Mouse (Mus musculus) embryonic fibroblast, embryonic 13.5 days (primary cell): Measurements from ENCODE around the gene Impg1. TPM values are rescaled to one million over a fixed set of nuclear protein-coding genes. Genes with fewer than 3 reads are reported as not detected.
"Not testable (repeated sequence)": the region's sequence is repeated elsewhere in the genome, so short reads cannot be mapped to it uniquely, and the experiment has no call there.

ENCODE experiments used
- H3K27ac ChIP-seq: 2 replicates; pipeline ENCODE4 v1.5.1; 2012; ENCODE audit warnings: low read length, control low read depth, inconsistent platforms; ENCODE audit not compliant: insufficient read depth
- H3K4me1 ChIP-seq: 2 replicates; pipeline ENCODE4 v1.6.1; 2011; ENCODE audit warnings: low read length; ENCODE audit not compliant: control insufficient read depth, insufficient read depth
- H3K4me3 ChIP-seq: 2 replicates; pipeline ENCODE4 v1.5.1; 2011; ENCODE audit warnings: mild to moderate bottlenecking, control low read depth, low read length; ENCODE audit not compliant: insufficient read depth
- CTCF ChIP-seq: IDR thresholded peaks from 2 replicates; pipeline ENCODE4 v1.5.1; 2011; ENCODE audit warnings: mild to moderate bottlenecking, control low read depth, low read length, moderate library complexity, borderline replicate concordance; ENCODE audit not compliant: insufficient read depth
- POLR2A ChIP-seq: IDR thresholded peaks from 2 replicates; pipeline ENCODE4 v1.6.1; 2011; ENCODE audit warnings: low read depth, mild to moderate bottlenecking, control low read depth, low read length, moderate library complexity
- polyA plus RNA-seq: library from polyadenylated mRNA; stranded (reverse); fragments of >200 nt; gene quantifications from 2 replicates; pipeline ENCODE4 v1.2.4, GENCODE M21; 2011; ENCODE audit warnings: low read depth; ENCODE audit not compliant: missing spikeins, insufficient read length

Impg1 gene
- polyA plus RNA-seq, 1 experiment, result not detected

DNA sequence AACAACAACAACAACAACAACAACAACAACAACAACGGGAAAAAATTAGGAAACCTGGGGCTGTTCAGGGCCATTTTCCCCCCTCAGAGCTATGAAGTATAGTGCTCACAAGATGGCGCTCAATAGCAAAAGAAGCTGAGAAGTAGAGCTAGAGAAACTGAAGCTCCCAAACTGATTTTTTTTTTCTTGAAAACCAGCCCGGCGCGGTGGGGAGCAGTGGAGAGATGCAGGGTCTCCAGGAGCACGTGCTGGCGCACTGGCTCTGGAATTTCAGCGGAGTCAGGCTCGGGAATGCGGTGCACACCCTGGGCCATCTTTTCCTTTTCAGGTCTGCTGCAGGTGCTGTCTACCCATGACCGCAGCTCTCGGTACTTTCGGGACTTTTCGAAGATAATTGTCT, 133.1 kb downstream of the Impg1 start:
- no peak overlapping the region for H3K27ac ChIP-seq
- TF ChIP-seq POLR2A, result no peak
- TF ChIP-seq CTCF, result no peak
- H3K4me3 ChIP-seq, result peak overlapping the region; percentile 29; the same call in 1 of the 2 replicates
- no peaks in the 10 kb centered on the region for H3K4me1 ChIP-seq

DNA sequence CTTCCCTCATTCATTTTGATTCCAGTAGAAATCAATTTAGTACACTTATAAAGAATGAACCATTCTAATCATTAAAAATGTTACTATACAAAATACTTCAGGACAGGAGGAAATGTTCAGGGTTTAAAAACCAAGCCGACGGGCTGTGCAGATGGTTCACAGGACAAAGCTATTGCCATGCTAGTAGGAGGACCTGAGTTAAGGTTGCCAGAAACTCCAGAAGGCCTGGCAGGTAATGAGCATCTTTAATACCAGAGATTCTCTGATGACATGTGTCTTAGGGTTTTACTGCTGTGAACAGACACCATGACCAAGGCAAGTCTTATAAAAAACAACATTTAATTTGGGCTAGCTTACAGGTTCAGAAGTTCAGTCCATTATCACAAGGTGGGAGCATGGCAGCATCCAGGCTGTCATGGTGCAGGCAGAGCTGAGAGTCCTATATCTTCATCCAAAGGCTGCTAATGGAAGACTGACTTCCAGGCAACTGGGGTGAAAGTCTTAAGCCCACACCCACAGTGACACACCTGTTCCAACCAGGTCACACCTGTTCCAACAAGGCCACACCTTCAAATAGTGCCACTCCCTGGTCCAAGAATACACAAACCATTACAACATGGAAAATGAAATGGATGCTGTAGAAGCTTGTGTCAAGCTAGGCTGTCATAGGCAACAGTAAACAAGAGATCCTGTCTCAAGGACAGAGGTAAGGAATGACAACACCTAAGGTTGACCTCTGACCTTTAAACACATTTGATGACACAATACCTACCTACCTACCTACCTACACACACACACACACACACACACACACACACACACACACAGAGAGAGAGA, 144.0 kb downstream of the Impg1 start:
- not testable (repeated sequence) for H3K27ac ChIP-seq, H3K4me3 ChIP-seq, H3K4me1 ChIP-seq

DNA sequence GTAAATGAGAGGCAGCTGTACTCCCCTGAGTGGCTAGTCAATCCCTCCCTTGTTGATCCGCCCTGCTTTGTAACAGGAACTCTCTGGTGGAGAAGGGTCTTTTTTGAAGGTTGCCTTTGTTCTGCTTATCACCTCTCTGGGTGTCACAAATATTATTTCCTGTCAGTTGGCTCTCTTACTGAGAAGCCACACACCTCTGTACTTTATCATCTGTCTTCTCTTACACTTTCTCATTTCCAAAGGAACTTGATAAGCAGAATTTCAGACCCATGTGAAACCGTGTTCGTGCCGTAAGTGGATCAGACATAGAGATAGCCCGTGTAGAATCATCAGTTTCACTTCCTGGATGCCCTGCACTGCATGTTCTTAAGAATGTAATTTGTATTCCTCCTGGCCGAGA, 147.3 kb downstream of the Impg1 start:
- Histone ChIP-seq H3K27ac (no peak overlapping the region), H3K4me1 (no peaks in the 10 kb centered on the region), H3K4me3 (no peak overlapping the region)
- TF ChIP-seq POLR2A, result no peak
- no peak for TF ChIP-seq CTCF

DNA sequence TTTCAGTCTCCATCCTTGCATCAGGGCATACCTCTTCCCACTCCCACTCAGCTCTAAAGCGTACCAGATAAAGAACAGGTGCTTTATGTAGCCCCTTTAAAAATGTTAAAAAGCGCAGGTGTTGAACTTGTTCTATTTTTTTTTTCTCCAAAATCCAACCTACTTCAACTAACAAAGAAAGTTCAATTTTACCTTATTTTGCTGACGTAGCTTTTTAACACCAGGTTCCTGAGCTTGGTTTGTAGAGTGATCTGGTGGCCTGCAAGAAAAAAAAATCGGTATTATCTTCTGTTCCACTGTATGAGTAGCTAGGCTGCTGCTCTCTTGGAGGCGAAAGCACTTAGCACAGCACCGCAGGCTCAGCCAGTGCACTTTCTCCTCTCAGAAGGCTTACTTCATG, 149.4 kb downstream of the Impg1 start:
- H3K4me1 ChIP-seq, result no peaks in the 10 kb centered on the region
- no peak overlapping the region for H3K27ac ChIP-seq
- TF ChIP-seq CTCF, result no peak
- TF ChIP-seq POLR2A, result no peak
- H3K4me3 ChIP-seq, result no peak overlapping the region

DNA sequence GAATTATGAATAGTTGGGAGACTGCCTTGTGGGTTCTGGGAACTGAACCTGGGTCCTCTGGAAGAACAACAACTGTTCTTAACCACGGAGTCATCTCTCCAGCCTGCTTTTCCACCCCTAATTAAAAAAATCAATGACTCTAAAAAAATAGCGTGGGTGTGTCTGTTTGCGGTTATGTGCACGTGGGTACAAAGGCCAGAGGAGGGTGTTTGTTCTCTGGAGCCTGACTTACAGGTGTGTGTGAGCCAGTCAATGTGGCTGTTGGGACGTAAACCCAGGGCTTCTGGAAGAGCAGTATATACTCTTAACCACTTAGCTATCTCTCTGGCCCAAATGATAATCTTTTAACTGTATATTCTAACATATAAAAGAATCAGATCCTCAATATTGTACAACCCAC, 151.7 kb downstream of the Impg1 start:
- Histone ChIP-seq H3K4me3 (no peak overlapping the region), H3K4me1 (no peaks in the 10 kb centered on the region), H3K27ac (no peak overlapping the region)
- TF ChIP-seq POLR2A (no peak), CTCF (no peak)

DNA sequence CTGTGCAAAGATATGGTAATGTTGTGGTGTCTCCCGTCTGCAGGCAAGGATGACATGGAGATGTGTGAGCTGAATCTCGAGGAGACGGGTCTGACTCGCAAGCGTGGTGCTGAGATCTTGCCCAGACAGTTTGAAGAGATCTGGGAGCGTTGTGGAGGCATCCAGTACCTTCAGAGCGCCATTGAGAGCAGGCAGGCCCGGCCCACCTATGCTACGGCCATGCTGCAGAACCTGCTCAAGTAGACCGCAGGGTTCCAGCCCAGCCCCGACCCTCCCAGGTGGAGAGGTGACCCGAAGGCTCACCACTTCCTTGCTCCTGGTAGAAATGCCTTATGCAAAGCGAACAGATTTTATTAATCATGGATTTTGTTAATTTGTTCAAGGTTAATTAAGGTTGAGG, 157.7 kb downstream of the Impg1 start:
- no peak overlapping the region for H3K4me3 ChIP-seq
- TF ChIP-seq CTCF, result no peak
- no peak for TF ChIP-seq POLR2A
- no peak overlapping the region for H3K27ac ChIP-seq
- H3K4me1 ChIP-seq, result no peaks in the 10 kb centered on the region

DNA sequence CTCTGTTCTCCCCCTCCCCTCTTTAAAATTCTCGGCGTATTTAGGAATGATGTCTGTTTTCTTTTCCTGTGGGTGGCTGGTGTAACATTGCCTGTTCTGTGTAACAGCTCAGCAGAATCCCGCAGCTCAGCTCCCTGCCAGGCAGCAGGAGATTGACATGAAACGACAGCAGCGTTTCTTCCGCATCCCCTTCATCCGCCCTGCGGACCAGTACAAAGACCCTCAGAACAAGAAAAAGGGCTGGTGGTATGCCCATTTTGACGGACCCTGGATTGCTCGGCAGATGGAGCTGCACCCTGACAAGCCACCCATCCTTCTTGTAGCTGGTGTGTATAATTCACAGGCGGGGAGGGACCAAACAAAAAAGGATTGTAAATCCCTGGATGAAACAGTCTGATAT, 158.4 kb downstream of the Impg1 start:
- TF ChIP-seq POLR2A (no peak), CTCF (no peak)
- H3K4me1 ChIP-seq, result no peaks in the 10 kb centered on the region

DNA sequence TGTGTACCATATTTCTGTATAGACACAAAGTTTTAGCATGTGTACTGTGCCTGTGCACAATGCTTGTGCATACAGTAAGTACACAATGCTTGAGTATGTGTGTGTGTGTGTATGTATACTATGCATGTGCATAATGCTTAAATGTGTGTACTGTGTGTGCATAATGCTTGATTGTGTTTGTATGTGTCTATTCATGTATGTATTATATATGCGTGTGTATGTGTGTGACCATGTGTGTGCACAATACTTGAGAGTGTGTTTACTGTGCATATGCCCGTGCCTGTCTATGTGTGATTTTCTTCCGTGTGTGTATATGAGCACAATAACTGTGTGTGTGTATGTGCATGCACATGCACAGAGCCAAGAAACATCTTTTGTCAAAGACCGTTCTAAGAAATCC, 158.9 kb downstream of the Impg1 start:
- no peak for TF ChIP-seq CTCF
- TF ChIP-seq POLR2A, result no peak
- H3K4me3 ChIP-seq, result no peak overlapping the region
- no peaks in the 10 kb centered on the region for H3K4me1 ChIP-seq
- H3K27ac ChIP-seq, result no peak overlapping the region

More for the DNA sequence above, 158.4 kb downstream of the Impg1 start:
- no peak overlapping the region for H3K27ac ChIP-seq
- H3K4me3 ChIP-seq, result no peak overlapping the region

DNA sequence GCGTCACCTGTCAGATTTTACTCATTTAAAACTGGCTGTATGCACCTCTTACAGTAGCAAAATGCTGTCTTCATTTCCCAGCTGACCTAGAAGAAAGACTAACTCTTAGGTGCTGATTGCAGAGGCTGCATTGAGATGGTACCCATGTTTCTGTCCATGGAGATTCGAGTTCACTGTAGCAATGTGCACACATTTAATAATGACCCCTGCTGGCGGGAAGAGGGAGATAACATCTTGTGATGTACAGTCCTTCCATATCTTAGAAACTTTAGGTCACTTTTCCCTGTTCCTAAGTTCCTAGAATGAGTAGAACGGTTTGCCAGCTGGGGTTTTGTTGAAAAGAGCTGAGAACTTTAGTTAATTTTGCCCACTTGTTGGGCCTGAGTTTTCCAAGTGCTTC, 161.8 kb downstream of the Impg1 start:
- Histone ChIP-seq H3K27ac (no peak overlapping the region), H3K4me1 (no peaks in the 10 kb centered on the region), H3K4me3 (no peak overlapping the region)
- no peak for TF ChIP-seq CTCF
- TF ChIP-seq POLR2A, result no peak

DNA sequence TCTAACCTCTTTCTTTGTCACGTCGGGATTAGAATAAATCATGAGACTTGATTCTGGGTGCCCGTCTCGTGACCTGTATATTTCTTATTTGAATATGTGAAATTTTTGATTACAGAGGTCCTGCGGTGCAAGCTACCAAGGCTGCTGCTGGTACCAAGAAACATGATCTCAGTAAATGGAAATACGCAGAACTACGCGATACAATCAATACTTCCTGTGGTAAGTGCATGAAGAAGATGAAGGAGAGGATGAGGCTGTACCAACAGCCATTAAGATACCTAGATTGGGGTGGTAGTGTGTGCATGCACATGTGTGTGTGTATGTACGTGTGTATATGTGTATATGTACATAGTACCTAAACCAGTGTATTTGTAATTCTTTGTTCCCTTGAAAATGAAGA, 166.2 kb downstream of the Impg1 start:
- no peak for TF ChIP-seq POLR2A
- TF ChIP-seq CTCF, result no peak
- no peak overlapping the region for H3K4me3 ChIP-seq
- H3K4me1 ChIP-seq, result no peaks in the 10 kb centered on the region
- H3K27ac ChIP-seq, result no peak overlapping the region
